Mouse (Mus musculus): ENCODE data around the gene Clic6. TPM values are rescaled to one million over a fixed set of nuclear protein-coding genes. Genes with fewer than 3 reads are reported as not detected.

Gene Clic6
- total and polyA plus RNA-seq, 2 experiments, result 0.04 to 0.09 TPM

DNA sequence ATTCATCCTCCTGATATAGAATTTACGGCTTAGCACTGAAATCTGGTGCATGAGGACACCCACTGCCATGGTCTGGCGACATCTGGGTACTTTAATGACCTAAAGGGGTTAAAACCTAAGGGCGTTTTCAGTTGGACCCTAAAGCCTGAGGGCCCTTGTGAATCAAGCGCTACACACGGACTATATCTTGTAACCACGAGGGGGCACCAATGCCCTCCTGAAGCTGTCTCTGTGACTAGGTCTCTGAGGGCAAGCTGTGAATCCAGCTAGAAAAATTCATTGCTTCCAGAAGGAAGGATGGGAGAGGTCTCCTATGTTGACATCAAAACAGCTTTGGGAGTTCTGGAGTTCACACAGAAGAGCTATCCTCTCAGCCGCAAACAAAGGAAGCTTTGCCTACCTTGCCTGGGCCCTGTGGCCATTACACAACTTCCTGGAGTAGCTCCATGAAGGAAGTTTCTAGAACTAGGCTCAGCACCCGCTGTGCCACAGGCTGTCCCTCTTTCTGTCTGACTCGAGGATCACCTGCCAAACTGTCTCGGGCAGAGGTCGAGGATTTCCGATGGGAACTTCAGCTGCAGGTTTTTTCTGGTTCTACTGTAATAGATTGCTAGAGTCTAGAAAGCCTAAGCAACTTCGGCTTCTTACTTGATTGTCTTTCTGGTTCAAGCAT is 34.4 kb downstream of the Clic6 start:
- H3K36me3 ChIP-seq (ENCODE audit: control insufficient read depth, insufficient read depth, low read length), result no peaks in the 10 kb centered on the region
- no peak overlapping the region for H3K27ac ChIP-seq (replicated peaks; ENCODE audit: insufficient read depth, low read depth, low read length)
- no peak overlapping the region for H3K9ac ChIP-seq (ENCODE audit: low read depth, low read length)
- no peaks in the 10 kb centered on the region for H3K4me1 ChIP-seq (ENCODE audit: control insufficient read depth, insufficient read depth, low read length)
- no peak for TF ChIP-seq POLR2A (IDR thresholded peaks at IDR 0.05; ENCODE audit: extremely low read depth, insufficient read depth, low read length)
- peak; percentile 15; the same call in 1 of the 2 replicates for TF ChIP-seq CTCF (IDR thresholded peaks at IDR 0.05; ENCODE audit: low read depth, low read length)
- no peaks in the 10 kb centered on the region for H3K27me3 ChIP-seq (ENCODE audit: control insufficient read depth, insufficient read depth, low read length)
- 58% methylated on average over 13 of the region's 13 CpGs for WGBS
- H3K4me3 ChIP-seq (ENCODE audit: insufficient read depth, low read depth, low read length), result no peak overlapping the region
- peak; percentile 5 for DNase-seq (ENCODE audit: extremely low read depth, low read depth, low spot score)
- no peaks in the 10 kb centered on the region for H3K79me2 ChIP-seq (ENCODE audit: control insufficient read depth, insufficient read depth, low read length)

DNA sequence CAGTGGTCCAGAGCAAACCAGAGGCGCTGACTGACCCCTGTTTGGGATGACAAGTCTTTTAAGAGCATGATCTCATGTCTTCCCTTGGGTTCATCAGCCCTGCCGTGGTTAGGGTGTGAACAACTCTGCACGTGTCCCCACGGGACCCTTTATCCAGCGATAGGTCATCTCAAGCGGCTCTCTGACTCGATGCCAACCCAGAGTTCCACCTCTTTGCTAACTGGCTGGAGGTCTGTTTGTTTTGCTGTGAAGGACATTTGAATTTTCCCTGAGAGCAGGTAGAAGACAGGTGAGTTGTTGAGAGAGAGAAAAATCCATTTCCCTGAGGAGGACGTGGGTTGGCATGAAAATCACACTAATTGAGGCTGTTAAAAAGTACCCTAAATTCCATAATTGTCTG is 37.8 kb downstream of the Clic6 start:
- H3K27ac ChIP-seq (replicated peaks; ENCODE audit: insufficient read depth, low read depth, low read length), result no peak overlapping the region
- H3K36me3 ChIP-seq (ENCODE audit: control insufficient read depth, insufficient read depth, low read length), result no peaks in the 10 kb centered on the region
- DNase-seq (ENCODE audit: extremely low read depth, low read depth, low spot score), result no peak
- 58% methylated on average over 8 of the region's 8 CpGs for WGBS
- H3K4me1 ChIP-seq (ENCODE audit: control insufficient read depth, insufficient read depth, low read length), result no peaks in the 10 kb centered on the region
- no peak overlapping the region for H3K4me3 ChIP-seq (ENCODE audit: insufficient read depth, low read depth, low read length)
- TF ChIP-seq POLR2A (IDR thresholded peaks at IDR 0.05; ENCODE audit: extremely low read depth, insufficient read depth, low read length) (no peak), CTCF (IDR thresholded peaks at IDR 0.05; ENCODE audit: low read depth, low read length) (no peak)
- no peak overlapping the region for H3K9ac ChIP-seq (ENCODE audit: low read depth, low read length)
- no peaks in the 10 kb centered on the region for H3K79me2 ChIP-seq (ENCODE audit: control insufficient read depth, insufficient read depth, low read length)
- no peaks in the 10 kb centered on the region for H3K27me3 ChIP-seq (ENCODE audit: control insufficient read depth, insufficient read depth, low read length)

- Histone ChIP-seq H3K9ac (ENCODE audit: low read depth, low read length) (no peak overlapping the region), H3K4me1 (ENCODE audit: control insufficient read depth, insufficient read depth, low read length) (no peaks in the 10 kb centered on the region), H3K4me3 (ENCODE audit: insufficient read depth, low read depth, low read length) (no peak overlapping the region), H3K79me2 (ENCODE audit: control insufficient read depth, insufficient read depth, low read length) (no peaks in the 10 kb centered on the region), H3K27ac (replicated peaks; ENCODE audit: insufficient read depth, low read depth, low read length) (no peak overlapping the region), H3K27me3 (ENCODE audit: control insufficient read depth, insufficient read depth, low read length) (no peaks in the 10 kb centered on the region), H3K36me3 (ENCODE audit: control insufficient read depth, insufficient read depth, low read length) (no peaks in the 10 kb centered on the region)
- no peak for TF ChIP-seq POLR2A (IDR thresholded peaks at IDR 0.05; ENCODE audit: extremely low read depth, insufficient read depth, low read length)
- TF ChIP-seq CTCF (IDR thresholded peaks at IDR 0.05; ENCODE audit: low read depth, low read length), result no peak
- no peak for DNase-seq (ENCODE audit: extremely low read depth, low read depth, low spot score)
- WGBS, result 81% methylated on average over 8 of the region's 8 CpGs
Measured at GRCm38 (mm10) chr16:92524651-92525050, 39.1 kb downstream of the Clic6 start.

GRCm38 (mm10) chr16:92525919-92526318 is 40.4 kb downstream of the Clic6 start:
- no peak for DNase-seq (ENCODE audit: extremely low read depth, low read depth, low spot score)
- no peak overlapping the region for H3K9ac ChIP-seq (ENCODE audit: low read depth, low read length)
- no peaks in the 10 kb centered on the region for H3K27me3 ChIP-seq (ENCODE audit: control insufficient read depth, insufficient read depth, low read length)
- no peak overlapping the region for H3K4me3 ChIP-seq (ENCODE audit: insufficient read depth, low read depth, low read length)
- H3K36me3 ChIP-seq (ENCODE audit: control insufficient read depth, insufficient read depth, low read length), result no peaks in the 10 kb centered on the region
- H3K4me1 ChIP-seq (ENCODE audit: control insufficient read depth, insufficient read depth, low read length), result no peaks in the 10 kb centered on the region
- 90% methylated on average over 10 of the region's 10 CpGs for WGBS
- TF ChIP-seq POLR2A (IDR thresholded peaks at IDR 0.05; ENCODE audit: extremely low read depth, insufficient read depth, low read length), result no peak
- TF ChIP-seq CTCF (IDR thresholded peaks at IDR 0.05; ENCODE audit: low read depth, low read length), result no peak
- no peaks in the 10 kb centered on the region for H3K79me2 ChIP-seq (ENCODE audit: control insufficient read depth, insufficient read depth, low read length)
- H3K27ac ChIP-seq (replicated peaks; ENCODE audit: insufficient read depth, low read depth, low read length), result no peak overlapping the region

GRCm38 (mm10) chr16:92535258-92535657 is 49.7 kb downstream of the Clic6 start:
- Histone ChIP-seq H3K9ac (ENCODE audit: low read depth, low read length) (no peak overlapping the region), H3K79me2 (ENCODE audit: control insufficient read depth, insufficient read depth, low read length) (no peaks in the 10 kb centered on the region), H3K4me3 (ENCODE audit: insufficient read depth, low read depth, low read length) (no peak overlapping the region), H3K4me1 (ENCODE audit: control insufficient read depth, insufficient read depth, low read length) (no peaks in the 10 kb centered on the region), H3K27ac (replicated peaks; ENCODE audit: insufficient read depth, low read depth, low read length) (no peak overlapping the region), H3K36me3 (ENCODE audit: control insufficient read depth, insufficient read depth, low read length) (no peaks in the 10 kb centered on the region), H3K27me3 (ENCODE audit: control insufficient read depth, insufficient read depth, low read length) (no peaks in the 10 kb centered on the region)
- DNase-seq (ENCODE audit: extremely low read depth, low read depth, low spot score), result no peak
- no peak for TF ChIP-seq POLR2A (IDR thresholded peaks at IDR 0.05; ENCODE audit: extremely low read depth, insufficient read depth, low read length)
- no peak for TF ChIP-seq CTCF (IDR thresholded peaks at IDR 0.05; ENCODE audit: low read depth, low read length)
- WGBS, result 85% methylated on average over 2 of the region's 2 CpGs

DNA sequence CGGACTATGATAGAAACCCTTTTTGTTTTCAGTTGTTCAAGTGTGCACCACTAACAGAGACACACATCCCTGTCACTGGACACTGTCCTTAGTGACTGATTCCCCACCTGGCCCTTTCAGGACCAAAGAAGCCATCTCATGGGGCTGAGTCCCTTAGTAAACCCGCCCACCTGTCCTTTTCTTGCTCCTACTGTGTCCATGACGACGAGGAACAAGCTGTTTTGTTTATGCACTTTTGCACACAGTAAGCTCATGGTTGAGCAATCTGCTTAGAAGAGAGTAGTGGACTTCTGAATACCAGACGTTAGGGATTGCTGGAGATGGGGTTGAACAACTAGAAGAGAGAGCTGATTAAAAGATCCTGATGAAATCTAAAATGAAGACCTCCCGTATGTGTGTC is 52.8 kb downstream of the Clic6 start:
- Histone ChIP-seq H3K27ac (replicated peaks; ENCODE audit: insufficient read depth, low read depth, low read length) (no peak overlapping the region), H3K36me3 (ENCODE audit: control insufficient read depth, insufficient read depth, low read length) (no peaks in the 10 kb centered on the region), H3K27me3 (ENCODE audit: control insufficient read depth, insufficient read depth, low read length) (no peaks in the 10 kb centered on the region), H3K4me1 (ENCODE audit: control insufficient read depth, insufficient read depth, low read length) (no peaks in the 10 kb centered on the region), H3K4me3 (ENCODE audit: insufficient read depth, low read depth, low read length) (no peak overlapping the region), H3K9ac (ENCODE audit: low read depth, low read length) (no peak overlapping the region), H3K79me2 (ENCODE audit: control insufficient read depth, insufficient read depth, low read length) (no peaks in the 10 kb centered on the region)
- 58% methylated on average over 6 of the region's 6 CpGs for WGBS
- no peak for DNase-seq (ENCODE audit: extremely low read depth, low read depth, low spot score)
- TF ChIP-seq CTCF (IDR thresholded peaks at IDR 0.05; ENCODE audit: low read depth, low read length) (no peak), POLR2A (IDR thresholded peaks at IDR 0.05; ENCODE audit: extremely low read depth, insufficient read depth, low read length) (no peak)

Data from liver, adult 2 months (tissue).